8 mouse cellular contexts compared by ENCODE assay signal in genomic region chr2:11501301-11502254, GRCm38 (mm10). TPM values are rescaled to one million over a fixed set of nuclear protein-coding genes. Genes with fewer than 3 reads are reported as not detected.
DNase-seq lines count a peak whose midpoint lies in the region; ATAC-seq and TF ChIP-seq lines count a peak whose summit lies in the region.

No protein-coding gene starts in this region.

- H3K4me3 ChIP-seq in hindbrain, embryonic 12.5 days, result peak overlapping the region; percentile 70
- peak overlapping the region; percentile 72 for H3K4me3 ChIP-seq in lung, postnatal 0 days (ENCODE audit: low read depth, low read length)

- DNase-seq in NIH3T3 (ENCODE audit: low read depth), result peak; percentile 94
- peak; percentile 97 for DNase-seq in cerebellum, postnatal 10 days
- DNase-seq in frontal cortex, postnatal 10 days (ENCODE audit: low spot score in 2 of 2), result peak; percentile 88 to 90
- peak; percentile 96 to 97 for DNase-seq in layer of hippocampus, postnatal 10 days (ENCODE audit: low spot score in 2 of 2)
- peak; percentile 95 for DNase-seq in lung, postnatal 0 days (ENCODE audit: low spot score)
- peak; percentile 86 for DNase-seq in ovary, postnatal 10 days (ENCODE audit: low spot score)
- DNase-seq in thymus, postnatal 0 days (ENCODE audit: low spot score), result peak; percentile 78

- no peaks in the 10 kb centered on the region for H3K9me3 ChIP-seq in hindbrain, embryonic 12.5 days (replicated peaks)
- H3K9me3 ChIP-seq in lung, postnatal 0 days (ENCODE audit: low read length), result no peaks in the 10 kb centered on the region

- peaks cover 23% of the 10 kb centered on the region for H3K4me1 ChIP-seq in hindbrain, embryonic 12.5 days
- peaks cover 9% of the 10 kb centered on the region; the same call in 1 of the 2 replicates for H3K4me1 ChIP-seq in lung, postnatal 0 days (ENCODE audit: insufficient read depth, low read depth, low read length)

- H3K27me3 ChIP-seq in hindbrain, embryonic 12.5 days, result peaks cover 21% of the 10 kb centered on the region
- no peaks in the 10 kb centered on the region for H3K27me3 ChIP-seq in lung, postnatal 0 days (replicated peaks; ENCODE audit: insufficient read depth, low read length)

- peak; percentile 96 for TF ChIP-seq CTCF in lung, postnatal 0 days (IDR thresholded peaks at IDR 0.05)

- peak; percentile 55; the same call in 1 of the 2 replicates for TF ChIP-seq EP300 in lung, postnatal 0 days (IDR thresholded peaks at IDR 0.05)

- peak overlapping the region; percentile 88 for H3K27ac ChIP-seq in hindbrain, embryonic 12.5 days
- peak overlapping the region; percentile 95 for H3K27ac ChIP-seq in lung, postnatal 0 days (ENCODE audit: low read length)

- under 1% methylated on average over 74 of the region's 76 CpGs for WGBS in hindbrain, embryonic 12.5 days
- 1% methylated on average over 76 of the region's 76 CpGs for WGBS in lung, postnatal 0 days

- peak overlapping the region; percentile 78 for H3K9ac ChIP-seq in hindbrain, embryonic 12.5 days
- H3K9ac ChIP-seq in lung, postnatal 0 days (replicated peaks; ENCODE audit: low read depth), result peak overlapping the region; percentile 69

- H3K4me2 ChIP-seq in hindbrain, embryonic 12.5 days (replicated peaks), result peak overlapping the region; percentile 87
- H3K4me2 ChIP-seq in lung, postnatal 0 days (replicated peaks; ENCODE audit: low read depth, low read length), result peak overlapping the region; percentile 71

- peak; percentile 91 for ATAC-seq in hindbrain, embryonic 12.5 days (ENCODE audit: low FRiP score)
- ATAC-seq in lung, postnatal 0 days, result peak; percentile 89

- H3K36me3 ChIP-seq in hindbrain, embryonic 12.5 days, result peaks cover 3% of the 10 kb centered on the region; the same call in 1 of the 2 replicates
- H3K36me3 ChIP-seq in lung, postnatal 0 days (ENCODE audit: insufficient read depth, low read length), result no peaks in the 10 kb centered on the region

RNA-seq across cellular contexts. Expression of gene Pfkfb3, which starts 52.3 kb away (rescaled TPM):
- polyA plus RNA-seq in hindbrain, embryonic 12.5 days (2016; fragmentation: Nextera tagmentation; extraction: Ambion mirVana), result 19.5 and 20.4 TPM in 2 replicates
- total RNA-seq in layer of hippocampus, postnatal 10 days (2021), result 10 to 100 TPM; 41.1 to 45.4 TPM
- 17.7 and 18.3 TPM in 2 replicates for polyA plus RNA-seq in lung, postnatal 0 days (2015; fragmentation: Nextera tagmentation; extraction: Ambion mirVana)
- 14.0 and 15.0 TPM in 2 replicates for polyA plus RNA-seq in thymus, postnatal 0 days (2015; fragmentation: Nextera tagmentation; extraction: Ambion mirVana)

Comparison
In these comparisons a context has a peak if more than half of its experiments do, and no peak if none do; other contexts are left out.
1. Peak in every context shown above with its lines: DNase-seq, ATAC-seq, H3K4me3 ChIP-seq and H3K27ac ChIP-seq.